Mouse (Mus musculus): Measurements from ENCODE around the gene Rtn4rl1. TPM values are rescaled to one million over a fixed set of nuclear protein-coding genes. Genes with fewer than 3 reads are reported as not detected.

The Rtn4rl1 gene
- polyA plus RNA-seq, 1 experiment from 2014 or later: 4.2 TPM

GRCm38 (mm10) chr11:75270276-75270984 lies 76.8 kb downstream of the Rtn4rl1 start:
- Histone ChIP-seq H3K36me3 (ENCODE audit: insufficient read depth, low read length) (no peaks in the 10 kb centered on the region), H3K4me3 (replicated peaks; ENCODE audit: low read depth, low read length) (no peak overlapping the region), H3K4me1 (replicated peaks; ENCODE audit: insufficient read depth, low read length) (0 out of 2 replicates have a peak, but pooled peaks cover 6% of the 10 kb centered on the region), H3K27me3 (ENCODE audit: insufficient read depth, low read length) (no peaks in the 10 kb centered on the region), H3K4me2 (ENCODE audit: low read length) (no peak overlapping the region), H3K27ac (no peak overlapping the region), H3K9me3 (replicated peaks; ENCODE audit: low read length) (no peaks in the 10 kb centered on the region), H3K9ac (ENCODE audit: low read depth, low read length) (no peak overlapping the region)
- DNase-seq (ENCODE audit: low spot score) (no peak), ATAC-seq (replicated peaks; ENCODE audit: low FRiP score, low read depth) (no peak)
- 81% methylated on average over 8 of the region's 8 CpGs for WGBS
- TF ChIP-seq CTCF (IDR thresholded peaks at IDR 0.05; ENCODE audit: low read depth): no peak

GRCm38 (mm10) chr11:75270985-75271434 lies 77.4 kb downstream of the Rtn4rl1 start:
- no peak overlapping the region for H3K4me3 ChIP-seq (replicated peaks; ENCODE audit: low read depth, low read length)
- 76% methylated on average over 7 of the region's 7 CpGs for WGBS
- no peaks in the 10 kb centered on the region for H3K36me3 ChIP-seq (ENCODE audit: insufficient read depth, low read length)
- H3K9me3 ChIP-seq (replicated peaks; ENCODE audit: low read length): no peaks in the 10 kb centered on the region
- no peaks in the 10 kb centered on the region for H3K27me3 ChIP-seq (ENCODE audit: insufficient read depth, low read length)
- no peak for ATAC-seq (replicated peaks; ENCODE audit: low FRiP score, low read depth)
- no peak for TF ChIP-seq CTCF (IDR thresholded peaks at IDR 0.05; ENCODE audit: low read depth)
- H3K4me1 ChIP-seq (replicated peaks; ENCODE audit: insufficient read depth, low read length): 0 out of 2 replicates have a peak, but pooled peaks cover under 1% of the 10 kb centered on the region
- H3K27ac ChIP-seq: no peak overlapping the region
- DNase-seq (ENCODE audit: low spot score): no peak
- no peak overlapping the region for H3K9ac ChIP-seq (ENCODE audit: low read depth, low read length)
- H3K4me2 ChIP-seq (ENCODE audit: low read length): no peak overlapping the region

DNA sequence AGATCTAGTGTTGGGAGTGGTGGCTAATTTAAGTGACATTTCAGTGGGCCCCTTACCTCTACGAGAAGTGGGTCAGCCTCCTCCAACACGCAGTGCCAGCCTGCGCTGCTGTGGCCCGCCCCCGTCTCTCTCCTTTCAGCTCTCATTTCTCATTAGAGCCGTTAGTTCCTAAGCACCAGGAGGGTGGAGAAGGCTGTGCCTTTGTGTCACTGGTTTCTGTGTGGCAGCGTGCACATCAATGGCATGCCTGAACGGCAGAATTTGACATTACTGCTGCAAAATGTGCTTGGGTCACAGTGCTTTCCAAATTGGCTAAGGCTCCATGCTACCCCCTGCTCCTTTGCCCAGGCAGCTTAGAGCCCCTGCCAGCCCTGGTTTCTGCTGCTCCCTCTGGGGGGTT lies 79.9 kb downstream of the Rtn4rl1 start:
- Histone ChIP-seq H3K4me1 (replicated peaks; ENCODE audit: insufficient read depth, low read length) (no peaks in the 10 kb centered on the region), H3K4me2 (ENCODE audit: low read length) (no peak overlapping the region), H3K9ac (ENCODE audit: low read depth, low read length) (no peak overlapping the region), H3K4me3 (replicated peaks; ENCODE audit: low read depth, low read length) (no peak overlapping the region), H3K27ac (no peak overlapping the region), H3K36me3 (ENCODE audit: insufficient read depth, low read length) (no peaks in the 10 kb centered on the region), H3K9me3 (replicated peaks; ENCODE audit: low read length) (no peaks in the 10 kb centered on the region), H3K27me3 (ENCODE audit: insufficient read depth, low read length) (no peaks in the 10 kb centered on the region)
- no peak for DNase-seq (ENCODE audit: low spot score)
- ATAC-seq (replicated peaks; ENCODE audit: low FRiP score, low read depth): no peak
- TF ChIP-seq CTCF (IDR thresholded peaks at IDR 0.05; ENCODE audit: low read depth): no peak
- WGBS: 19% methylated on average over 8 of the region's 8 CpGs

GRCm38 (mm10) chr11:75275035-75275434 lies 81.5 kb downstream of the Rtn4rl1 start:
- Histone ChIP-seq H3K27ac (no peak overlapping the region), H3K4me3 (replicated peaks; ENCODE audit: low read depth, low read length) (no peak overlapping the region), H3K27me3 (ENCODE audit: insufficient read depth, low read length) (no peaks in the 10 kb centered on the region), H3K36me3 (ENCODE audit: insufficient read depth, low read length) (no peaks in the 10 kb centered on the region), H3K9me3 (replicated peaks; ENCODE audit: low read length) (no peaks in the 10 kb centered on the region), H3K4me1 (replicated peaks; ENCODE audit: insufficient read depth, low read length) (no peaks in the 10 kb centered on the region), H3K9ac (ENCODE audit: low read depth, low read length) (no peak overlapping the region), H3K4me2 (ENCODE audit: low read length) (no peak overlapping the region)
- TF ChIP-seq CTCF (IDR thresholded peaks at IDR 0.05; ENCODE audit: low read depth): no peak
- no peak for DNase-seq (ENCODE audit: low spot score)
- 32% methylated on average over 6 of the region's 6 CpGs for WGBS
- ATAC-seq (replicated peaks; ENCODE audit: low FRiP score, low read depth): no peak; the same call in 1 of the 2 replicates

GRCm38 (mm10) chr11:75278115-75278514 lies 84.5 kb downstream of the Rtn4rl1 start:
- DNase-seq (ENCODE audit: low spot score): no peak
- 77% methylated on average over 7 of the region's 7 CpGs for WGBS
- H3K4me3 ChIP-seq (replicated peaks; ENCODE audit: low read depth, low read length): no peak overlapping the region
- no peak overlapping the region for H3K9ac ChIP-seq (ENCODE audit: low read depth, low read length)
- no peak overlapping the region for H3K27ac ChIP-seq
- H3K36me3 ChIP-seq (ENCODE audit: insufficient read depth, low read length): no peaks in the 10 kb centered on the region
- H3K9me3 ChIP-seq (replicated peaks; ENCODE audit: low read length): no peaks in the 10 kb centered on the region
- no peak overlapping the region for H3K4me2 ChIP-seq (ENCODE audit: low read length)
- H3K27me3 ChIP-seq (ENCODE audit: insufficient read depth, low read length): peaks cover 16% of the 10 kb centered on the region; the same call in 1 of the 2 replicates
- peaks cover 14% of the 10 kb centered on the region for H3K4me1 ChIP-seq (replicated peaks; ENCODE audit: insufficient read depth, low read length)
- TF ChIP-seq CTCF (IDR thresholded peaks at IDR 0.05; ENCODE audit: low read depth): no peak
- ATAC-seq (replicated peaks; ENCODE audit: low FRiP score, low read depth): no peak

GRCm38 (mm10) chr11:75279013-75279341 lies 85.4 kb downstream of the Rtn4rl1 start:
- H3K4me1 ChIP-seq (replicated peaks; ENCODE audit: insufficient read depth, low read length): peaks cover 14% of the 10 kb centered on the region
- H3K9ac ChIP-seq (ENCODE audit: low read depth, low read length): peak overlapping the region; percentile 1; the same call in 1 of the 2 replicates
- H3K9me3 ChIP-seq (replicated peaks; ENCODE audit: low read length): no peaks in the 10 kb centered on the region
- no peak for ATAC-seq (replicated peaks; ENCODE audit: low FRiP score, low read depth)
- peaks cover 19% of the 10 kb centered on the region; the same call in 1 of the 2 replicates for H3K27me3 ChIP-seq (ENCODE audit: insufficient read depth, low read length)
- no peak overlapping the region for H3K27ac ChIP-seq
- DNase-seq (ENCODE audit: low spot score): no peak
- 21% methylated on average over 4 of the region's 4 CpGs for WGBS
- TF ChIP-seq CTCF (IDR thresholded peaks at IDR 0.05; ENCODE audit: low read depth): no peak
- H3K4me2 ChIP-seq (ENCODE audit: low read length): peak overlapping the region; percentile 50
- 0 out of 2 replicates have a peak overlapping the region, but pooled peaks have one; percentile 11 for H3K4me3 ChIP-seq (replicated peaks; ENCODE audit: low read depth, low read length)
- H3K36me3 ChIP-seq (ENCODE audit: insufficient read depth, low read length): no peaks in the 10 kb centered on the region
